Mouse (Mus musculus) spleen, postnatal 14 days (tissue): ENCODE data around the gene Lsm7.
A peak's percentile ranks its signal among the peaks of the same experiment; 100 is the strongest.

ENCODE experiments used
- DNase-seq, 2 experiments: peaks; one replicate each; pipeline ENCODE4 v3.0.0; 2021 to 2022; ENCODE audit warnings: low spot score in 2 of 2

Lsm7 gene

DNA sequence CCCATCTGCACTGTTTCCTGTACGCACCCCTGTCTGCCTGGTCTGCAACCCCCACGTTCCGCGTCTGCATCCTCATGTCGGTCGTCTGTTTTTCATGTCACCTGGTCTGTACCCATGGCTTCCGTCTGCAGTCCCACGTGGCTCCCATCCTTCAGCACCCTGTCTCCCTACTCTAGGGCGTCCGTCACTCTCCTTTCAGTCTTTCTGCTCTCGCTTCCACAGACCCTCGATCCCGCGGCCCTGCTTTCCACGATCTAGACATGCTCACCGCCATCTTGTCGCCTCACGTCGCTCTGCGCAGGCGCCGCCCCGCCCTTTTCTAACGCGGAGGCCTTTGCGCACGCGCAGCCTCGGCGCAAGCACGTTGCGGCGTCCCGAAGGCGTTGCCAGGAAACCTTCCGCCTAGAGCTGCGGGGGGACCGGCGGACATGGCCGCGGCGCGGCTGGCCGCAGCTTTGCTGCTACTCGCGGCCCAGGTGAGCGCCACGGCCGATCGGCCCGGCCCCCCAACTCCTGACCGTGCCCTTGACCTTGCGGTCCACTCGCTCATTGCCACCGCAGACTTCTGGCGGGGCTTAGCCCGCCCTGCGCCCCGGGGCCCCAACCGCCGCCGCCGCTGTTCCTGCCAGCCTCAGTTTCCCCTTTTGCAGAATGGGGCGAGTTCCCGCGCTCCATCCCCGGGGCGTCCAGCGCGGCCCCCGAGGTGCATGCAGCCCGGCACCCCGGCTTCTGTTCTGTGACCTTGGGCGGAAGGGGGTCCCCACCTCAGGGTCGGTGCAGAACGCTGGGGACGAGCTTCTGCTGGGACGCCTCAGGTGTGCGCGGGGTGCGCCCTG is at the start of gene Lsm7, which contains the start of gene Sppl2b:
Gene Lsm7 (minus strand): TSS at position 297 of the 836 bp plus-strand sequence.
Gene Sppl2b (plus strand): TSS at position 363 of the 836 bp plus-strand sequence.
- DNase-seq = peak; percentile 98 to 99

DNA sequence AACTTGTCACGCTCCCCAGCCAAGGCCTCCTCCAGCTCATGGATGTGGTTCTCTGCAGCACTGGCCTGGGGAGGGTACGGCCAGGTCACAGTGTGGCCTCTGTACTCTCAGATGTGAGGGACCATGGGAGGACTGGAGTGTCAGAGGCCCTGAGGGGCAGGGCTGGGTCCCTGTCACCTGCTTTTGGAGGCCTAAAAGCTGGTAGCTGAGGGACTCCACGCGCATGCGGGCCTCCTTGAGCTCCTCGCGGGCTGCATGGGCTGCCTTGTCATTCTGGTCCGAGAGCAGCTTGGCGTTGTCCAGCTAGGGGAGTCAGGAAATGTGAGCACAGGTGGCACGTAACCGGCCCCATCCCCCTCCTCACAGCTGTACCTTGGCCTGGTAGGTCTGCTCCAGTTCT is 49.7 kb upstream of the Lsm7 start:
- DNase-seq = no peak

DNA sequence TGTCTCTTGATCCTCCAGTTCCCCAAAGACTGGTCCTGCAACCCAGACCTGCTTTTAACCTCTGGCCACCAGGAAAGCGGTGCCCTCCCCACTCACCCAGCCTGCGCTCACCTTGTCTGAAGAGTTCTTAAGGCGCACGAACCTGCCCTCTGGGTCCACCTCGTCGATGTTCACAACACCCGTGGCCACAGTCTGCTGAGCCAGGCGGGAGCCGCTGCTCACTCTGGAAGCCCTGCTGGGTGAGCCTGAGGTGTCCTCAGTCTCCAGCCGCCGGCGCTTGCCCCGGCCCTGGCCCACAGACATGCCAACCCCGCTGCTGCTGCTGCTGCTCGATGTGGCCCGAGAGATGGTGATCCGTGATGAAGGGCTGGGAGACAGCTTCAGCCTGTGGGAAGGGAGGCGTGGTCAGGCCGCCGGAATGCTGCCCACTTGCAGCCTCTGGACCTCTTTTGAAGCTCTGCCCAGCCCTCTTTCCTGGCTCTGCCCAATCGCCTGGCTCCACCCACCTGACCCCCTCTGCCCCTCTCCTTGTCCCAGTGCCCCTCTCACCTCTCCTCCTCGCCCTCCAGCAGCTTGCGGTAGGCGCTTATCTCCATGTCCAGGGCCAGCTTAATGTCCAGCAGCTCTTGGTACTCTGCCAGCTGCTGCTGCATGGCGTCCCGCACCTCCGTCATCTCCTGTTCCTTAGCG is 49.1 kb upstream of the Lsm7 start:
- no peak for DNase-seq

DNA sequence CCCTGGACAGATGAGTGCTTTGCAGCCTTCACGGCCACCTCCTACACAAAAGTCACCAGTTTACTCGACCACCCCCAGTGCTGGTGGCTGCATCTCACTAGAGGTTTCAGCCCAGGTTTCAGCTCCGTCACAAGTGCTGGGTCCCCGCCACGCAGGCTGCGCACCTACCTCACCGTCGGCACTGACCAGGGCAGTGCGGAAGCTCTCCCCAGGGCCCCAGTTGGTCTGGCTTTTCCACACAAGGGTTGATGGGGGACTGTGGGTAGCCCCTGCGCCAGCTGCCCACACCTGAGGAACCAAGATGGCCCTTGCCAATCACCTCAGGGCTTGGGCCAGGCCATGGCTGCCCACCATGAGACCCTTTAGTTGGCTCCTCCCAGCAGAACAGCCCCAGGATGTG is 48.3 kb upstream of the Lsm7 start:
- DNase-seq = no peak

DNA sequence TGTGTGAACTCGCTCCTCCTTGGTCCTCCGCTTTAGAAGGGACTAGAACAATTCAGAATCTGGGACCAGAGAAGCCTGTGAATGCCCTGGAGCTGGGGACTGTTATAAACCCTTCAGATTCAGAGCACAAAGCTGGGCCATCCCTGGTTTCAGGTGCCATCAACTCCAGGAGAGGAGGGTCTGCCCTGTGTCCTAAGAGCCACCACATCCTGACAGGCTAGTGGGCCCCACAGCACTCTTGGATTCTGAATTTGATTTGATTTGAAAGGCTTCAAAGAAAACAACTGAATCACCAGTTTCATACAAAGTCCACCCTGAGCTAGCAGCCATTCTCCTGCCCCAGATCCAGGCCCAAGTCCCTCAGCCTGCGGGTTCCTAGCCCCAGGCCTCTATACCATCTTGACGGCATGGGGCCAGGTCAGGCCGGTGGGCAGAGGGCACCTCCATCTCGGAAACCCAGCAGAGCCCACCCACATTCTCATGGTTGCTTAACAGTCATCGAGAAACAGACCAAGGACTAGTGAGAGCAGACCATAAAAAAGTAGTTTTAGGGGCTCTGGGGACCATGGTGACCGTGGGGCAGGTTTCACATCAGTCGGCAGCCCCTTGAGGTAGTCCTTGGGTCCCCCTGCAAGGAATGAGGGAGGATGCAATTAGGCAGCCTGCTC is 47.4 kb upstream of the Lsm7 start:
- DNase-seq = no peak

DNA sequence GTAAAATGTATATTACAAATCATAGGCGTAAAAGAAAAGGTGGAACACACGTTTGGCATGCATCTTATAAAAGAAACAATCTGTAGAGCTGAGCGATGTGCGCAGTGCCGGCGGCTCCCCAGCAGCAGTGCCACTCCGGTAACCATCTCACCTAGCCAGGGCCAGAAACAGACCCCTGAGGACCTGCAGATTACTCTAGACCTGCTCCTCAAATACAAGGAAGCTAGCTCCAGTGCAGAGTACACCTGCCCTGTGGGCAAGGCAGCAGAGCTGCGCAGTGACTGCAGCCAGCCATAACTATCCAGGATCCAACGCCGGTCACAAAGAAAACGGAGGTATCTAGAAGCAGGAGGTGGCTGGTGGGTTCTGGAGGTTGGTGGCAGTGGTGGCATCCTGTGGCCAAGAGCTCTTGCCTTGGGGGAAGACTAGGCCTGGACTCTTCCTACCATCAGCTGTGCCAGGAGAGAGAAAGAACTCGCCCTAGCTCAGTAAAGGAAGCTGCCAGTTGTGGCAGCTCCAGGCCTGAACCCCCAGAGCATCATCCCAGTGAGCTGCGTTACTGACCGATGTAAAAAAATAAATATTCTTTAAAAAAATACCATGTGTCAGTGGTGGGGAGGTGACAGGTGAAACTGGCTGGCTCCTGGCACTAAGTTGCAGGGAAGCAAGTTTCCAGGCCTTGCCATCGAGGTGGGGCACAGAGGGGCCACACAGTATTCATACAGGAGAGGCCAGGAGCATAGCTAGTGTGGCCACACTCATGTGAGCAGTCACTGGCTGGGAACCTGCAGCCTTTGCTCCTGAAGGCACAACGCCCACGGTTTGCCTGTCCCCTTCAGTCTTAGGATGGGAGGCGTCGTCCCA is 46.6 kb upstream of the Lsm7 start:
- DNase-seq = no peak

DNA sequence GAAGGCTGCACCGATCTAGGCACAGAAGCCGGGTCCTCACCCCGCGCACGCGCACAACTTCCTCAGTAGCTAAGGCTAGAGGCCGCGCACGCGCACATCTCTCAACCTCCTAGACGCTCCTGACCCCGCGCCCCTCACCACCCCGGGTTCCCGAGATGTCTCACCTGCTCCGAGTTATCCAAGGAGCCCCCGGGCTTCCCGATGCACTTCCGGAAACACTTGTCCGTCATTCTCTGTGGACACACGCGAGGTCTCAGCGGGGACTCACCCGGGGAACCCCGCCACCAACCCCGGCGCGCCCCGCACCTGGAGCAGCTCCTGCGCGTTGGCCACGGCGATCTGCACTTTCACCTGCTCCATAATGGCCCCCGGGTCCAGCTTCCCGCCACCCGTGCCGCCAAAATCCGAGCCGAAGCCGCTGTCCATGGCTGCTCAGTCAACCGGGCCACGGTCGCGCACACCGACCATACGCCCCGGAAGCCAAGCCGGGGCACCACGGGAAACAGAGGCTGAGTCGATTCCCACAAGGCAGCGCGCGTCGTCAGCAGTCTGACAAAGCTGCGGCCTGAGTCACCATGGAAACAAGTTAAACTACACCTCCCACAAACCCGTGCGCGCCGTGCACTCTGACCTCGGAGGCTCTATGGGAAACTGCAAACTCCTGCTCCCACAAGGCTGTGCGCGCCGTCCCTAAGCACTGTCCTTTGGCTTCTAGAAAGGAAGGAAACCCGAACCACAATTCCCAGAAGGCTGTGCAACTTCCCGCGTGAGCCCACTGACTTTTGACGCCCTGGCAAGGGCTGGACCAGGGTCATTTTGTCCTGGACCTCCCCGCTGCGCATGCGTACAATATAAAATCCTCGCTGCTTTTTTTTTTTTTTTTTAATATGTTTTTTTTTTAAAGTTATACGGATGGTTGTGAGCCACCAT is 45.6 kb upstream of the Lsm7 start, which contains the start of gene Timm13:
Gene Timm13 (minus strand): TSS at position 652 of the 930 bp plus-strand sequence.
- peak; percentile 89 to 93 for DNase-seq

DNA sequence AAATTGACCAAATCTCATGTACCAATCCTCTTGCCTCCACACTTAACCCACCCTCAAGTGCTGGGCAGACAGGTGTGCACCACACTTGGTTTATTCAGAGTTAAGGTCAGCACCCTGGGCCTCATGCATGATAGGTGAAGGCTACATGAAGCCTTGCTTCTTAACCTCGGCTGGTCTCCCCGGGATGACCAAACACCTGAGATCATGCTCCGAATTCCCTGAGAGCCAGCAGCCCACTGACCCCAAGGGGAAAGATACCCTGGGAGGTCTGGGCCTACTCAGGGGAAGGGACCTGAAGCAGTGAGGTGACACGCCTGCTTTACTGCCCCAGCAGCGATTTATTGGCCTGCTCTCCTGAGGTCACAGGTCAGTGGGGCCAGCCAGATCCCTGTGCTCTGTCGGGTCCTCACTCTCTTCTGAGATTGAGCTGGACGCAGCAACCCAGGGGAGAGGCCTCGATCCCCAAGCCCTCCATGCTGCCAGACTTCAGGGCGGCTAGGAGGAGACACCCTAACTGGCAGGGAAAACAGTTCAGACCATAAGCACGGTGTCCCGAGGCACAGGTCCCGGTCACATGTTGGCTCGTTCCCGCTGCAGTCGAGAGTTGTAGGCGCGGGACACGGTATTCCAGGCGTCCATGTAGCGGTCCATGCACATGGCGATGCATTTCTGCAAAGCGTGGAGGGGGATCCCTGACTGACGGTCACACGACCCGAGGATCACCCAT is 44.7 kb upstream of the Lsm7 start:
- DNase-seq = no peak

DNA sequence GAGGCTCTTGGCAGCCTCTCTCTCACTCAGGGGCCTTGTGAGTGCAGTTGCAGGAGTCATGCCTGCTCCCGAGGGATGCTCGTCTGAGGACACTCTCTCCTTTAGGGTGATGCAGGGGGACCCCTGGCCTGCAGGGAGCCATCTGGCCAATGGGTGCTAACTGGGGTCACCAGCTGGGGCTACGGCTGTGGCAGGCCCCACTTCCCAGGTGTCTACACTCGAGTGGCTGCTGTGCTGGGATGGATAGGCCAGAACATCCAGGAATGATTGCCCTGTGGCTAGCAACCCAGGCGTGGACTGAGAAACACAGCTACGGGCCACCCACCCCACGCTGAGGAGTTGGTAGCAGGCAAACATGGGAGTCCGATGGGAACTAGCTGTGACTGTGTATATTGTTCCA is 44.1 kb upstream of the Lsm7 start:
- no peak for DNase-seq

DNA sequence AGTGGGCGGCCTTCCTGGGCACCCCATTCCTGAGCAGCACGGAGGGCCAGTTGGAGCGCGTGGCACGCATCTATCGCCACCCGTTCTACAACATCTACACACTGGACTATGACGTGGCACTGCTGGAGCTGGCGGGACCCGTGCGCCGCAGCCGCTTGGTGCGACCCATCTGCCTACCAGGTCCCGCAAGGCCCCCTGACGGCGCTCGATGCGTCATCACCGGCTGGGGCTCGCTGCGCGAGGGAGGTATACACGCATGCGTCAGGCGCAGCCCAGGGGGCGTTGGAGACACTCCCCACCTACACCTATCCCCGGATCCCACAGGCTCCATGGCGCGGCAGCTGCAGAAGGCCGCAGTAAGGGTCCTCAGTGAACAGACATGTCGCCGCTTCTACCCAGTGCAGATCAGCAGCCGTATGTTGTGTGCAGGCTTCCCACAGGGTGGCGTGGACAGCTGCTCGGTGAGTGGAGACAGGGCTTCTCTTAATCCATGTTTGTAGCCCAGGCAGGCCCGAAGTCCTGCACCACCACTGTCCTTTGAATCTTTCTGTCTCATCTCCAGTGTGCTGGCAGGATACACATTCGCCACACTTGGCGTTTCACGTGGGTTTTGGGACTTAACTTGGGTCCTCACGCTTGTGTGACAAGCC is 43.0 kb upstream of the Lsm7 start:
- no peak for DNase-seq

DNA sequence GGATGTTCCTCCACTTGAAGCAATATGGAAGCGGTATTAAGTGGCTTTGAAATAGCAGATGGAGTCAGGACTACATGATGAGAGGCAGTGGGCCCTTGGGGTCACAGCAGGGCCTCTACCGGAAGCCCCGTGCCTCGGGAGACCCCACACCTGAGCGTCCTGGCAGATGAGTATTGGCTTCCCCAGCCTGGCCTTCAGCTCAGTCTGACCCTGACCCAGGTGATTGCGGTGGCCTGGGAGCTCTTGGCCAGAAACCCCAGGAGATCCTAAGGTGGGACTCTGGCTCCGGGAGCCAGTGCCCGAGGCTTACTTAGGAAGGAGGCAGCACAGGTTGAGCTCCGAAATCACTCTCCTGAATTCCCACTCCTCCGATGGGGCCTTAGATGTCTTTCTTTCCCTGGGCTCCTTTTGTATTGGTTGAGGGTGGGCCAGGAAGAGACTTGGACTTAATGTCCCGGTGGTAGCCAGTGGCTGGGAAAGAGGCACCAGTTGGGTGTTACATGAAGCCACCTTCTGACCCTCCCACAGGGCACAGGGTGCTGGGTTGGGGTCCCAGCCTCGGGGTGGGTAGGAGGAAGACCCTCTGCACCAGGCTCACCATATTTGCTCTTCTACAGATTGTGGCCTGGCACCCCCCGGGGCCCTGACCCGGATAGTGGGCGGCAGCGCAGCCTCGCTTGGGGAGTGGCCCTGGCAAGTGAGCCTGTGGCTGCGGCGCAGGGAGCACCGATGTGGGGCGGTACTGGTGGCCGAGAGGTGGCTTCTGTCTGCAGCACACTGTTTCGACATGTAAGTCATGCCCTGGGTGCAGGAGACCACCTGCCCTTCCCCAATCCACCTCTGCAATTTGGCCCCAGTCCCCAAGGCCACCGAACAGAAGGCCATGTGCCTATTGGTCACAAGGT is 41.8 kb upstream of the Lsm7 start:
- DNase-seq = no peak

DNA sequence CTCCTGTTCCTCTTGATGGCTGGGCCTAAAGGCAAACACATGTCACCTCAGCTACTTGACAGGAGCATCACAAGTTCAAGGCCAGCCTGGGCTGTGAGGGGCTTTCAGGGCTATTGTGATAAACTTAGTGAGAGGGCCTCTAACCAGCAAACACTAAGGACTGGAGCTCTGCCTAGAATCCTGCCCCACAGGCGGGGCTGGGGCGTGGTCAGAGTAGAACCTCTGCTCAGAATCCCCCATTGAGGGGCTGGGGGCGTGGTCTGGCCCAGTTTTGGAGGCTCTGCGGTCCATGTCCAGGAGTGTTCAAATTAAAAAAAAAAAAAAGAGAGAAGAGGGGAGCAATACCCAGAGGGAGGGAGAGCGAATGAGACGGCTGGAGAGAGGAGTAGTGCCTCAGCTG is 40.7 kb upstream of the Lsm7 start:
- DNase-seq = no peak

DNA sequence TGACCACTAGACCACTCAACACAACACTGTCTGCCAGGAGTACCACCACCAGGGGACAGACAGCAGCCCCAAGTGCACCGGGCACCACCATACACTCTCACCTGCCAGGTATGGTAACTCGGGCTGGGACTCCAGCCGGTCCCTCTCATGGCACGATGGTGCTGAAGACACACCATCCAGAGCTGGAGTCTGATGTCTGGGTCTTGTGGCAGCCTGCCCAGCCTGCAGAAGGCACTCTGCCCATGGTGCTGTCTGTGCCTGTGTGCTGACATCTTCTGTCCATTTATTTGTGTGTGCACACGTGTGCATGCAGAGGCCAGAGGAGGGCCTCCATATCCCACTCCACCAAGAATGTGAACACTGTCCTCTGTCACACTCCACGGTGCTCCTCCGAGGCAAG is 40.1 kb upstream of the Lsm7 start:
- DNase-seq = no peak

DNA sequence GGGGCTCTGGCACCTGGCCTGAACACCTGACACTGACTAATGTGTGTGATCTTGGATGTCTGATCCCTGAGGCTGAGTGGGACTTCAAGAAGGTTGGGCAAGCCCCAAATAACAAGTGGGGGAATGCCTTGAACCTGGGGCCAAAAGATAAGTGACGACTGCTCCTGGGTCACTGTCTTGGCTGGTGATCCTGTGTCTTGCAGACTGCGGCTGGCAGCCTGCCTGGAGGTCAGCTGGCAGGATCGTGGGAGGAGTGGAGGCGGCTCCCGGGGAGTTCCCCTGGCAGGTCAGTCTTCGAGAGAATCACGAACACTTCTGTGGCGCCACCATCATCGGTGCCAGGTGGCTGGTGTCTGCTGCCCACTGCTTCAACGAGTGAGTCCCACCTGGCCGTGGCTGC is 32.2 kb upstream of the Lsm7 start:
- no peak for DNase-seq

DNA sequence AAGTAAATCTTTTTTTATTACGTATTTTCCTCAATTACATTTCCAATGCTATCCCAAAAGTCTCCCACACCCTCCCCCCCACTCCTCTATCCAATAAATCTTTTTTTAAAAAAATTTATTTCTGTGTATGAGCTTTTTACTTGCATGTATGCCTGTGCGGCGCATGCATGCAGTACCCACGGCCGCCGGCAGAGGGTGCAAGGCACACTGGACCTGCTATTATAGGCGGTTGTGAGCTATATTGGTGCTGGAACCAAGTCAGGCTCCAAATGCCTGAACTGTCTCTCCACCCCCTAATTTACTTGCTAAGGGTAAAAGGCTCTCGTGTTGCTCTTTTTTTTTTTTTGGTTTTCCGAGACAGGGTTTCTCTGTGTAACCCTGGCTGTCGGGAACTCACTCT is 26.3 kb upstream of the Lsm7 start:
- peak; percentile 77 to 86 for DNase-seq

DNA sequence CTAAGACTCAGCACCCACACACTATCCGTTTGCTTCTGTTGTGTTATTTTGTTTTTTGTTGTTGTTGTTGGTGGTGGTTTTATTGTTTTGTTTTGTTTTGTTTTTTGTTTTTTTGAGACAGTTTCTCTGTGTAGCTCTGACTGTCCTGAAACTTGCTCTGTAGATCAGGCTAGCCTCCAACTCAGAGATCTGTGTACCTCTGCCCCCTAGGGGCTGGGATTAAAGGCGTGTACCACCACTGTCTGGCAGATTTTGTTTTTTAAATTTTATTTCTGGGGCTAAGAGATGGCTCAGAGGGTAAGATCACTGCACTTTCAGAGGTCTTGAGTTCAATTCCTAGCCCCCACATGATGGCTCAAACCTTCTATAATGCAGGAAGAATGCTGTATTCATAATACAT is 25.9 kb upstream of the Lsm7 start:
- DNase-seq = no peak

DNA sequence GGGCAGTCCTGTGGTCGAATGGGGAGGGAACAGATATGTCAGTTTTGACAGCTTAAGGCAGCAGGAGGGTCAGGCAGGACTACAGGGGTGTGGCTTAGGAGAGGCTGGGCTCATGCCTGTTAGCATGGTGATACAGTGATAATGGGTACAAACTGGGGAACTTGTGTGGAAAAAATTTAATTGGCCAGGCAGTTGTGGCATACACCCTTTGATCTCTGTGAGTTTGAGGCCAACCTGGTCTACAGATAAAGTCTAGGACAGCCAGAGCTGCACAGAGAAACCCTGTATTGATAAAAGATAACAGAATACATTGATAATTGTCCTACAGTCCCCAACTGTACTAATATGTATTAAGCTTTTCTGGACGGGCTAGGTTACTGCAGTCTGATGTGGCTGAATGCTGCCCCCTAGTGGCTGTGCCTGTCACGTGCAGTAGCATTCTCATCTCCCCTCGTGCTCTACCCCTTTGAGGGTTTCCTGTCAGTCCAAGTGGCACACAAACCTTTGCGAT is 25.2 kb upstream of the Lsm7 start:
- peak; percentile 69 to 80 for DNase-seq

DNA sequence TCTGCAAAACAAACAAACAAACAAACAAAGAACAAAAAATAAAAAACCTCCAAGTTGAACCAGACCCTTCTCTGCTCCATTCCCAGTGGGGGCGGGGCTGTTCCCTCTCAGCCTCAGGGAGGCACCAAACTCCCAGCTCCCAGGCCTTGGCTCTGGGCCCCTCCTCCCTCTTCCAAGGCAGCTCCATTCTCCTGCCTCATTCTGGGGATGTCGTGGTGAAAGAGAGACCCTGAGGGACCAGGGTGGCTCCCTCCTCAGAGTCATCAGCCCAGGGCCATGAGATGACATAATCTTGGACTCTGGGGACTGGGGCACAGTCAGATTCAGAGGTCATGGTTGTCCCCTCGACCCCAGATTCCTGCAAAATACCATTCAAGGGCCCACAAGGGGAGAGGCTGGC is 21.6 kb upstream of the Lsm7 start:
- no peak for DNase-seq
